Mouse (Mus musculus) spleen, postnatal 36 days (tissue): ENCODE measurements around the gene Ddx28.
A peak's percentile ranks its signal among the peaks of the same experiment; 100 is the strongest.
"Not testable (repeated sequence)": the region's sequence is repeated elsewhere in the genome, so short reads cannot be mapped to it uniquely, and the experiment has no call there.

ENCODE experiments used
- DNase-seq, 2 experiments: peaks; one replicate each; pipeline ENCODE4 v3.0.0; 2022; ENCODE audit warnings: low spot score in 2 of 2, mixed read lengths in 1 of 2

Gene Ddx28

GRCm38 (mm10) chr8:106012203-106012602, 521 bp upstream of the Ddx28 start:
- not testable (repeated sequence) for DNase-seq

GRCm38 (mm10) chr8:106010748-106011642, 687 bp downstream of the Ddx28 start:
- DNase-seq: peak; percentile 86 to 89

- not testable (repeated sequence) for DNase-seq
These were observed 3.8 kb downstream of the Ddx28 start for GRCm38 (mm10) chr8:106007891-106008290.

DNA sequence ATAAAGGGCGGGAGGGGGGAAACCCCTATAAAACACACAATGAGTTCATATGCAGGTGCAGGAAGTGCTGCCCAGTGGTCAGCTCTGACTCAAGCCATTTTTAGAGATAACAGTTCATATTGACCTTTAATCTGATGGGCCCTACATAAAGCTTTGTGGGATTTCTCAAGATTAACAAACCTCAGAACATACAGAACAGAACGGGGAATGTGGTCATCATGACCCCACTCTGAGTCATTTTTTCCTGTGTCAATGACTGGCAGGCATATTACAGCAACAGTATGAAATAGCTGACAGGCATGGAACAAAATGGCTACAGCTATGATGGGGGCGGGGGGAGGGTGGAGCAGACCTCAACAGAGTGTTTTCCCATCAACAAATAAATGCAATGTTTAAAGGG, 4.5 kb downstream of the Ddx28 start:
- DNase-seq: no peak

GRCm38 (mm10) chr8:106006413-106006812, 5.3 kb downstream of the Ddx28 start:
- no peak for DNase-seq

- DNase-seq: no peak
These were observed 5.8 kb downstream of the Ddx28 start, which contains the start of gene Dpep2nb for GRCm38 (mm10) chr8:106005875-106006274. Dpep2nb (minus strand) TSS chr8:106005975.

- DNase-seq: no peak
These were observed 7.0 kb downstream of the Ddx28 start for GRCm38 (mm10) chr8:106004538-106005207.

DNA sequence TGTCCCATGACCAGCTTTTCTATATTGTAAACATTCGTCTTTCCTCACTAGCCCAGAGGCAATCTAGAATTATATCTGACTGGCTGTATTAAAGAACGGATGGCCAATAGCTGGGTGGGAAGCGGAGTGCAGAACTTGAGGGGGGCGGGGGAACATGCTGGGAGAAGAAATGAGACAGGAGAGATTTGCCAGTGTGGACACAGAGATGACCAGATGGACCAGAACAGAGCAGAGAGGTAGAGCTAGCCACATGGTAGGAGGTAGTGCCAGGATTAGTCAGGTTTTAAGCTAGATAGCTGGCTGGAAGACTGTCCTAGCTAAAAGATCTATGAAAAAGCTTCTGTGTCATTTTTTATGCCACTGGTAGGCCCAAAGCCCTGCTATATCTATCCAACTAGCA, 9.8 kb downstream of the Ddx28 start:
- DNase-seq: no peak

DNA sequence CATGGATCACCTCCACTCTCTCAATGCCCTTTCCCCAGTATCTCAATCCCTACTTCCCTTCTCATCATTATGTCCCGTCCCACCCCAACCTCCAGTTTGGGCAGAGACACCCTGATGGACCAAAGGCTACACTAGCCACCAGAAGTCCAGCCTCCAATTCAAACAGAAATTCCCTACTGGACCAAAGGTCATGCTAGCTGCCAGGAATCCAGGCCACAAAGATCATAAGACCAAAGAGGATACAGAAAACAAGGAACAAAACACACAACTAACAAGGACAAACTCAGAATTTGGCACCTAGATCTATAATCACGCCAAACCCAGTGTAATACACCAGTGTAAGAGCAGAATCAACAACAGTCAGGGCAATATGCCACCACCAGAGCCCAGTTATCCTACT, 12.7 kb downstream of the Ddx28 start:
- DNase-seq: no peak

DNA sequence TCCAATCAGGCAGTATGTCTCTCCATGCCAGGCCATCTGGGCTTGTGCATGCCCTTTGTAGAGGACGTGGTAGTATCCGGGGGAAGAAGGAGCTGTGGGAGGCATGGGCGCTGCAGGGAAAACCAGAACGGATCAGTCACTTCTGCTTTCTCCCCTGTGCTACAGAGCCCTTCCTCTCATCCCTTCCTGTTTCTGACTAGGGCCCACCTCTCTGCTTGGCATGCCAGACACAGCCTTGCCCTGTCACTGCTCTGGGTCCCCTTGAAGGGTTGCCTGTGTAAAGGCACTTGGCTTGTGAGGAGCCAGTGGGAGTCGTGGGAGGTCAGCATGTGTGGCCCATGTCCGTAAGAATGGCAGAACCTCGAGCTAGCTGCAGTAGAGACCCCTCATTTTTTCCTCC, 15.3 kb downstream of the Ddx28 start:
- DNase-seq: peak; percentile 31 to 54

DNA sequence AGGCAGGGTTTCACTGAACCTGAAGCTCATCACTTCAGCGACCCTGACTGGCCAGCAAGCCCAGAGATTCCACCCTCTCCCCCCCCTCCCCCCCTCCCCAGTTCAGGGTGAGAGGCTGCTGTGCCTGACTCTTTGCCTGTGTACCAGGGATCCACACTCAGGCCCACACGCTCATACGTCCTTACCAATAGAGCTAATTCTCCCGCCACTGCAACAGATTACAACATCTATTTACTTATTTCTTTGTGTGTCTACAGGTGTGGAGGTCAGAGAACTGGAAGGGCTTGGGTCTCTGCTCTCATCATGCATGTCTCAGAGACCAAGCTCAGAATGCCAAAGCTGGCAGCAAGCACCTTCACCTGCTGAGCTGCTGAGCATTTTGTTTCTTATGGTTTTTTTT, 18.5 kb downstream of the Ddx28 start:
- DNase-seq: no peak

GRCm38 (mm10) chr8:105992499-105992898, 19.2 kb downstream of the Ddx28 start:
- peak; percentile 85 to 88 for DNase-seq

DNA sequence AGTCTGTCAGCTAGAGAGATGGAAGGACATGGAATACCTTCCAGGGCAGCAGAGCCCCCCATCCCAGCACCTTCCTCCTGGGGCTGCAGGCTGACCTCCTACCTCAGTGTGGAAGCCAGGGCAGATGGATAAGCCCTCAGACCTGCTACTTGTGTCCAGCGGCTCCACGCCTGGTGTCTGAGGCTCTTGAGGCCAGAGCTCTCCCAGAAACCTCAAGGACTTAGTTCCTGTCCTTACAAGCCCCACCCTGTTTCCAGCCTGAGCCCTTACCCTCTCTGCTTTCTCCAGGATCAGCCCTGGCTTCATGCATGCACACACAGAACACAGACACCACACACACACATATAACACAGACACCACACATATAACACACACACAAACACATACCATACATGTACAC, 20.1 kb downstream of the Ddx28 start:
- no peak for DNase-seq

- peak; percentile 75 to 82 for DNase-seq
These were observed 20.8 kb downstream of the Ddx28 start, which contains the start of gene Dus2 for GRCm38 (mm10) chr8:105990856-105991387. Dus2 (plus strand) TSS chr8:105991337.

- DNase-seq: no peak
These were observed 23.1 kb downstream of the Ddx28 start for GRCm38 (mm10) chr8:105988546-105988945.

DNA sequence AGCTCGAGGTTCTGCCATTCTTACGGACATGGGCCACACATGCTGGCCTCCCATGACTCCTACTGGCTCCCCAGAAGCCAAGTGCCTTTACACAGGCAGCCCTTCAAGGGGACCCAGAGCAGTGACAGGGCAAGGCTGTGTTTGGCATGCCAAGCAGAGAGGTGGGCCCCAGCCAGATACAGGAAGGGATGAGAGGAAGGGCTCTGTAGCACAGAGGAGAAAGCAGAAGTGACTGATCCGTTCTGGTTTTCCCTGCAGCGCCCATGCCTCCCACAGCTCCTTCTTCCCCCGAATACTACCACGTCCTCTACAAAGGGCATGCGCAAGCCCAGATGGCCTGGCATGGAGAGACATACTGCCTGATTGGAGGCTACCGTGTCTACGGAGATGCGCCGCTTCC, 28.3 kb downstream of the Ddx28 start:
- DNase-seq: not testable (repeated sequence)

DNA sequence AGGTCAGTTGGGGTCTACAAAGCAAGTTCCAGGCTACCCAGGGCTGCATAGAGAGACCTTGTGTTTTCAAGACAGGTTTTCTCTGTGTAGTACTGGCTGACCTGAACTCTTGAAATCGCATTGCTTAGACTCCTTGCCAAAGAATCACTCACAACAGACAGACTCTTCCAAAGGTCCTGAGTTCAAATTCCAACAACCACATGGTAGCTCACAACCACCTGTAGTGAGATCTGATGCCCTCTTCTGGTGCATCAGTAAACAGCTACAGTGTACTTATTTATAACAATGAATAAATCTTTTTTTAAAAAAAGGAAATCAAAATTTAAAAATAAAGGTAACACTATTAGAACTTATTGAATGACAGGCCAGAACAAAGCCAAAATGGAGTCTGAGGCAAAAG, 30.5 kb downstream of the Ddx28 start:
- no peak for DNase-seq

DNA sequence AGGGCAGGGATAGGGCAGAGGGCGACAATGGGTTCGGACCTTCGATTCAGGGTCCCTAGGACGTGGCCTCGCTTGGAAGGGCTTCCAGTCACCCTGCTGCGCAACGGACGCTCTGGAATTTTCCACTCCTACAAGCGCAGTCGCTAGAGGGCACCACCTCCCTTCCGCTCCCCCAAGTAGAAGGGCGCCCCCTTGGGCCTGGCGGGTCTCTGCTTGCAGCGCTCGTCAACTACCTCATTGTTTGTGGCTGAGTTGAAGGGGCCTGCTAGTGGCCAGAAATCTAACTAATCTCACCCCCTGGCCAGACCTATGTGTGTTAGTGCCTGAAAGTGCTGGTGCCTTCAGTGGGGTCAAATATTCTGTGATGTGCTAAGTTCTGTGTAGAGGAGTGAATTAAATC, 32.4 kb downstream of the Ddx28 start, which contains the start of gene Dpep3:
Gene Dpep3 (minus strand): TSS at position 105 of the 400 bp plus-strand sequence.
- DNase-seq: no peak

DNA sequence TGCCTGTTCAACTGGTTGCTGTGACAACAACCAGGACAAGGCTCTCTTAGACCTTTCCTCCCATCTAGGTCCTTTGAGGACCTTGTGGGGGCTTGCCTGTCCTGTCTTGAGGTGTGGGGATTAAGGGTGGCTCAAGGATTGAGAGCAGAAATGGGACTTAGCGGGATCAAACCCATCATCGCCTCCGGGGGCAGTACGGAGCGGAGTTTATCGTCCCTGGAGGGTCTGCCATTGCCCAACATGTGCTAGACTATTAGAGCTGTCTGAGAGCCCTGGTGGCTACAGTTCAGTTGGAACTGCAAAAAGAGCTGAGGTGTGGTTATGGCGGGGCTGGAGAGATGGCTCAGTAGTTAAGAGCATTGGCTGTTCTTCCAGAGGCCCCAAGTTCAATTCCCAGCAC, 36.3 kb downstream of the Ddx28 start:
- DNase-seq: no peak

GRCm38 (mm10) chr8:105971019-105971720, 40.5 kb downstream of the Ddx28 start:
- DNase-seq: no peak

- DNase-seq: no peak
These were observed 42.3 kb downstream of the Ddx28 start for GRCm38 (mm10) chr8:105969367-105969766.
